Mouse (Mus musculus): ENCODE measurements around the gene Kdm5c.
"Not testable (repeated sequence)": the region's sequence is repeated elsewhere in the genome, so short reads cannot be mapped to it uniquely, and the experiment has no call there.

GRCm38 (mm10) chrX:152243140-152243539 is 10.3 kb downstream of the Kdm5c start:
- TF ChIP-seq CTCF (IDR thresholded peaks at IDR 0.05; ENCODE audit: low read depth), result peak; percentile 42
- TF ChIP-seq EP300 (IDR thresholded peaks at IDR 0.05; ENCODE audit: low read depth), result not testable (repeated sequence)
